Mouse (Mus musculus): ENCODE results near the gene Psmd4. TPM values are rescaled to one million over a fixed set of nuclear protein-coding genes. Genes with fewer than 3 reads are reported as not detected.
A peak's percentile ranks its signal among the peaks of the same experiment; 100 is the strongest.

Gene Psmd4
- polyA plus RNA-seq (2015; fragmentation: Nextera tagmentation; extraction: Ambion mirVana) = 220 and 221 TPM in 2 replicates

GRCm38 (mm10) chr3:95042166-95042837 lies at the start of gene Psmd4:
Psmd4 (minus strand) TSS chr3:95042614.
- H3K4me2 ChIP-seq = peak within 1 kb of the TSS; percentile 56
- H3K9ac ChIP-seq = peak within 1 kb of the TSS; percentile 74
- H3K4me3 ChIP-seq (replicated peaks) = peak within 1 kb of the TSS; percentile 94
- WGBS = 0% methylated on average over 36 of the region's 36 CpGs
- H3K27ac ChIP-seq = peak within 1 kb of the TSS; percentile 62; the same call in 1 of the 2 replicates
- peaks cover 4% of the 10 kb centered on the region; the same call in 1 of the 2 replicates for H3K4me1 ChIP-seq
- peak; percentile 99 for ATAC-seq (ENCODE audit: insufficient read depth, low FRiP score, low read depth)
- H3K36me3 ChIP-seq = 0 out of 2 replicates have a peak, but pooled peaks cover 6% of the 10 kb centered on the region
- no peaks in the 10 kb centered on the region for H3K9me3 ChIP-seq
- H3K27me3 ChIP-seq (replicated peaks) = no peaks in the 10 kb centered on the region

DNA sequence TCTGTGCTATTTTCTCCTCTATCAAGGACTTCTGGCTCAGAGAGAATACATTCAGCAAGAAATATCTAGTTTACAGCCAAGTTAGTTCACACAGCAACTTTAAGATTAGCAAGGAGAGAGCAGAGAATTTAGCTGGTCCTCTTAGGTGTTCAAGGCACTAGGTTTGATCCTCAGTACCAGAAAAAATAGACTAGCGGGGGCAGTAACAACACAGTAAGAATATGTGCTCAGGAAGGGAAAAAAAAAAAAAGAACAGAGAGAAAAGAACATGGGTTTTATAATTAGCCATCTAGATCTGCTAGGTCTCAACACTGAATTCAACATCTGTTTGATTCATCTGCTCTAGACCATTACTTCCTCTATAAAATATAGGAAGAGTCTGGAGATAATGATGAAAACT lies 45.7 kb upstream of the Psmd4 start:
- Histone ChIP-seq H3K9me3 (no peaks in the 10 kb centered on the region), H3K4me3 (replicated peaks) (no peak overlapping the region), H3K27ac (no peak overlapping the region), H3K4me2 (no peak overlapping the region), H3K4me1 (no peaks in the 10 kb centered on the region), H3K9ac (no peak overlapping the region), H3K36me3 (0 out of 2 replicates have a peak, but pooled peaks cover 2% of the 10 kb centered on the region), H3K27me3 (replicated peaks) (no peaks in the 10 kb centered on the region)
- 95% methylated on average over 1 of the region's 1 CpGs for WGBS
- ATAC-seq (ENCODE audit: insufficient read depth, low FRiP score, low read depth) = no peak

DNA sequence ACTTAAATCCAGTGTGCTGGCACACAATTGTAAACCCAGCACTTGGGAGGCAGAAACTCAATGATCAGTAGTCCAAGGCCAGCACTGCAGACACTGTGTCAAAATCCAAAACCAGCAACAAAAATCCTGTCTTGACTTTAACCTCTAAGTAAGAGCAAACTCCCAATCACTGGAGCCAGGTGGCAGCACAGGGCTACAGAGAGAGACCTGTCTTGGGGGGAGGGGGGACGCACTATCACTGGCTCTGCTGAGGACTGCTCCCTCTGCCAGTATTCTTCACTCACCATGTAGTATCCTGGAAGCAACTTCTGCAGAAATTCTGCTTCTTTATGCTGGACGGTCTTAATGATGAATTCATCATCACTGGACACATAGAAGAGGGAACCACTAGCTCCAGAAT lies 29.2 kb upstream of the Psmd4 start:
- Histone ChIP-seq H3K4me2 (no peak overlapping the region), H3K27me3 (replicated peaks) (no peaks in the 10 kb centered on the region), H3K27ac (no peak overlapping the region), H3K4me3 (replicated peaks) (no peak overlapping the region), H3K9ac (no peak overlapping the region), H3K9me3 (no peaks in the 10 kb centered on the region), H3K4me1 (no peaks in the 10 kb centered on the region), H3K36me3 (peaks cover 62% of the 10 kb centered on the region)
- 80% methylated on average over 2 of the region's 2 CpGs for WGBS
- ATAC-seq (ENCODE audit: insufficient read depth, low FRiP score, low read depth) = no peak

DNA sequence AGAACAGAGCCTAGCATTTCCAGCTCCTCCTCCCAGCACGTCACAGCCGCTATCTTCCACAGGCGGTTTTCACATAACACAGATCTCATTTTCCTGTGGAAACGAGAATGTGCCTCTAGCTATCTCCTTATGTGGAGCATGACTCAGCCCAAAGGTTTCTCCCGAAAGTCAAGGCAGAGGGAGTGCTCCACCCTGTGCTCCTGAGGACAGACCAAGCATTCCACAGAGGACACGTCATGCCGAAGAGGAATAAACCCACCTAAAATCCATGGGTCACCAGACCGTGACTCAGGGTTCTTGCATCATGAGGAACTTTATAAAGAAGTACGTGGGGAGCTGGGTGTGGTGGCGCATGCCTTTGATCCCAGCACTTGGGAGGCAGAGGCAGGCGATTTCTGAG lies 24.2 kb upstream of the Psmd4 start:
- no peak for ATAC-seq (ENCODE audit: insufficient read depth, low FRiP score, low read depth)
- Histone ChIP-seq H3K4me3 (replicated peaks) (no peak overlapping the region), H3K4me2 (no peak overlapping the region), H3K27ac (no peak overlapping the region), H3K9me3 (no peaks in the 10 kb centered on the region), H3K36me3 (peaks cover 81% of the 10 kb centered on the region), H3K27me3 (replicated peaks) (no peaks in the 10 kb centered on the region), H3K9ac (no peak overlapping the region), H3K4me1 (no peaks in the 10 kb centered on the region)
- WGBS = 87% methylated on average over 11 of the region's 11 CpGs

- Histone ChIP-seq H3K27me3 (replicated peaks) (no peaks in the 10 kb centered on the region), H3K36me3 (peaks cover 81% of the 10 kb centered on the region), H3K9me3 (no peaks in the 10 kb centered on the region), H3K9ac (no peak overlapping the region), H3K4me1 (no peaks in the 10 kb centered on the region), H3K4me2 (no peak overlapping the region), H3K4me3 (replicated peaks) (no peak overlapping the region), H3K27ac (no peak overlapping the region)
- WGBS = 82% methylated on average over 6 of the region's 6 CpGs
- no peak for ATAC-seq (ENCODE audit: insufficient read depth, low FRiP score, low read depth)
These were observed 23.7 kb upstream of the Psmd4 start for GRCm38 (mm10) chr3:95066095-95066494.

DNA sequence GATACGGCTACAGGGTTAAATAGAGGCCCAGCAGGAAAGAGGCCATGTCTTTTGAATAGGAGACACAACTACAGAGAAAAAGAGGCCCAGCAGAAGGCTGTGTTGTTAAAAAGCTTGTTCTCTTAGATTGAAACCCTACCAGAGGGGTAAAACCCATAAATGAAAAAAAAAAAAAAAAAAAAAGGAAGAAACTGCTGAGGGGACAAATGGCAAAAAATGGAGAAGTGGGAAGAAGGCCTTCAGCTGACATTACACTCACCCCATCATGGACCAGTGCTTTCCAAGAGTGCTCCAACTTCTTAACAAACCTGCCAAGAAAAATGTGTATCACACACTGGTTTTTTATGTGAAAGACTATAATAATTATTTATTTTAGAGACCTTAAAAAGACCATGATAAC lies 23.1 kb upstream of the Psmd4 start:
- WGBS = 92% methylated on average over 1 of the region's 1 CpGs
- no peak overlapping the region for H3K27ac ChIP-seq
- H3K9me3 ChIP-seq = no peaks in the 10 kb centered on the region
- no peaks in the 10 kb centered on the region for H3K4me1 ChIP-seq
- H3K4me2 ChIP-seq = no peak overlapping the region
- peaks cover 79% of the 10 kb centered on the region for H3K36me3 ChIP-seq
- H3K4me3 ChIP-seq (replicated peaks) = no peak overlapping the region
- no peak for ATAC-seq (ENCODE audit: insufficient read depth, low FRiP score, low read depth)
- no peak overlapping the region for H3K9ac ChIP-seq
- no peaks in the 10 kb centered on the region for H3K27me3 ChIP-seq (replicated peaks)

DNA sequence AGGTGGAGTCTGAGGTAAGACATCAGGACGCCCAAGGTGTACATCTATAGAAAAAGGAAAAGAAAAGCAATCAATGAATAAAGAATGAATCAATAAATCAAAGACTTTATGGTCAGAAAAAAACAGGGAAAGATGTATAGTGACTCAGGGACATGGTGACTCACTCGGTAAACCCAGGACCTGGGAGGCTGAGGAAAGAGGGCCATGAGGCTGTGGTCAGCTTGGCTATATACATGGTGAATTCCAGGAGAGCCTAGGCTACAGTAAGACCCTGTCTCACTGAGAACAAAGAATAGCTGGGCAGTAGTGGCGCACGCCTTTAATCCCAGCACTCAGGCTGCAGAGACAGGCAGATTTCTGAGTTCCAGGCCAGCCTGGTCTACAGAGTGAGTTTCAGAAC lies 21.3 kb upstream of the Psmd4 start:
- WGBS = 94% methylated on average over 4 of the region's 4 CpGs
- Histone ChIP-seq H3K4me2 (no peak overlapping the region), H3K36me3 (peaks cover 75% of the 10 kb centered on the region), H3K27ac (no peak overlapping the region), H3K4me1 (no peaks in the 10 kb centered on the region), H3K9ac (no peak overlapping the region), H3K27me3 (replicated peaks) (no peaks in the 10 kb centered on the region), H3K4me3 (replicated peaks) (no peak overlapping the region), H3K9me3 (no peaks in the 10 kb centered on the region)
- no peak for ATAC-seq (ENCODE audit: insufficient read depth, low FRiP score, low read depth)

GRCm38 (mm10) chr3:95058078-95058477 lies 15.7 kb upstream of the Psmd4 start:
- Histone ChIP-seq H3K9ac (no peak overlapping the region), H3K27me3 (replicated peaks) (no peaks in the 10 kb centered on the region), H3K27ac (no peak overlapping the region), H3K4me3 (replicated peaks) (no peak overlapping the region), H3K4me1 (peaks cover 11% of the 10 kb centered on the region), H3K9me3 (no peaks in the 10 kb centered on the region), H3K36me3 (peaks cover 35% of the 10 kb centered on the region), H3K4me2 (no peak overlapping the region)
- ATAC-seq (ENCODE audit: insufficient read depth, low FRiP score, low read depth) = peak; percentile 34; the same call in 1 of the 2 replicates
- WGBS = 75% methylated on average over 8 of the region's 8 CpGs

- Histone ChIP-seq H3K27ac (no peak overlapping the region), H3K9ac (no peak overlapping the region), H3K27me3 (replicated peaks) (no peaks in the 10 kb centered on the region), H3K4me2 (no peak overlapping the region), H3K4me1 (peaks cover 11% of the 10 kb centered on the region), H3K36me3 (peaks cover 20% of the 10 kb centered on the region), H3K9me3 (no peaks in the 10 kb centered on the region), H3K4me3 (replicated peaks) (no peak overlapping the region)
- WGBS = 67% methylated on average over 7 of the region's 7 CpGs
- ATAC-seq (ENCODE audit: insufficient read depth, low FRiP score, low read depth) = no peak
These were observed 13.9 kb upstream of the Psmd4 start for GRCm38 (mm10) chr3:95056275-95056674.

GRCm38 (mm10) chr3:95054481-95055260 lies 12.3 kb upstream of the Psmd4 start:
- 20% methylated on average over 10 of the region's 10 CpGs for WGBS

DNA sequence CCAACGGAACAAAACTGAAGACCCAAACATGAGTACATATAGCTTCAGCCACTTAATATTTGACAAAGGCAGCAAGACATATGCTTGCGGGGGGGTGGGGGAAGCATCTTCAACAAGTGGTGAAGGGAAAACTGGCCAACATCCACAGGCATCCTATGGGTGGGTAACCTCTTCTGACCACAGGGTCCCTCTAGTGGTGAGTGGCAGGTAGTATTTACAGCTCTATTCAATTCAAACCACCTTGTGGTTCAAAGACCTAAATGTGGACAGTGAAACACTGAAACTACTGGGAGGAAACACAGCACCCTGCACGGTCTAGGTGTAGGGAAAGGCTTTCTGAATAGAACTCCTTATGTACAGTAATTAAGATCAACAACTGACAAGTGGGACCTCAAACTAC lies 11.3 kb upstream of the Psmd4 start:
- no peaks in the 10 kb centered on the region for H3K27me3 ChIP-seq (replicated peaks)
- H3K9ac ChIP-seq = no peak overlapping the region
- no peaks in the 10 kb centered on the region for H3K9me3 ChIP-seq
- 34% methylated on average over 3 of the region's 3 CpGs for whole genome bisulfite sequencing
- ATAC-seq (ENCODE audit: insufficient read depth, low FRiP score, low read depth) = no peak
- peaks cover 11% of the 10 kb centered on the region for H3K4me1 ChIP-seq
- no peak overlapping the region for H3K27ac ChIP-seq
- no peak overlapping the region for H3K4me2 ChIP-seq
- no peak overlapping the region for H3K4me3 ChIP-seq (replicated peaks)
- H3K36me3 ChIP-seq = peaks cover 4% of the 10 kb centered on the region; the same call in 1 of the 2 replicates

More at GRCm38 (mm10) chr3:95054481-95055260, 12.3 kb upstream of the Psmd4 start:
- H3K9me3 ChIP-seq = no peaks in the 10 kb centered on the region
- H3K27ac ChIP-seq = peak overlapping the region; percentile 70
- H3K4me2 ChIP-seq = 0 out of 2 replicates have a peak overlapping the region, but pooled peaks have one; percentile 29
- peaks cover 7% of the 10 kb centered on the region for H3K36me3 ChIP-seq
- no peaks in the 10 kb centered on the region for H3K27me3 ChIP-seq (replicated peaks)
- no peak overlapping the region for H3K4me3 ChIP-seq (replicated peaks)
- peak; percentile 80 for ATAC-seq (ENCODE audit: insufficient read depth, low FRiP score, low read depth)
- H3K9ac ChIP-seq = no peak overlapping the region
- peaks cover 11% of the 10 kb centered on the region for H3K4me1 ChIP-seq

- Histone ChIP-seq H3K27ac (no peak overlapping the region), H3K9ac (no peak overlapping the region), H3K36me3 (peaks cover 1% of the 10 kb centered on the region; the same call in 1 of the 2 replicates), H3K4me1 (peaks cover 11% of the 10 kb centered on the region), H3K4me3 (replicated peaks) (no peak overlapping the region), H3K9me3 (no peaks in the 10 kb centered on the region), H3K27me3 (replicated peaks) (no peaks in the 10 kb centered on the region), H3K4me2 (no peak overlapping the region)
- no peak for ATAC-seq (ENCODE audit: insufficient read depth, low FRiP score, low read depth)
- 48% methylated on average over 1 of the region's 1 CpGs for WGBS
These were observed 10.5 kb upstream of the Psmd4 start for GRCm38 (mm10) chr3:95052959-95053358.
